Mouse (Mus musculus) ES-E14 (cell line): ENCODE results near the gene Rtn3. TPM values are rescaled to one million over a fixed set of nuclear protein-coding genes. Genes with fewer than 3 reads are reported as not detected.

Experiments
- DNase-seq: peaks from one replicate; pipeline ENCODE4 v3.0.0-alpha.2; 2013; ENCODE audit warnings: low read depth, low spot score
- H3K27ac ChIP-seq: 2 replicates; pipeline ENCODE4 v1.5.1; 2012; ENCODE audit warnings: low read depth, mild to moderate bottlenecking, low read length, moderate library complexity, mixed read lengths; ENCODE audit not compliant: poor library complexity, insufficient read depth, severe bottlenecking
- H3K36me3 ChIP-seq: 2 replicates; pipeline ENCODE4 v1.6.1; 2012; ENCODE audit warnings: mild to moderate bottlenecking, low read length, moderate library complexity, mixed read lengths; ENCODE audit not compliant: control insufficient read depth, poor library complexity, insufficient read depth, severe bottlenecking
- H3K4me1 ChIP-seq, 2 experiments: fragments of 150-350 bp in 1 of 2; sonication (generic) in 1 of 2; 2 replicates each; pipeline ENCODE4 v1.6.1; 2012; ENCODE audit warnings: low read length in 2 of 2, mild to moderate bottlenecking in 1 of 2, mixed read lengths in 1 of 2; ENCODE audit not compliant: control insufficient read depth in 2 of 2, insufficient read depth in 2 of 2, poor library complexity in 1 of 2
- H3K4me3 ChIP-seq, 2 experiments: fragments of 150-350 bp in 1 of 2; sonication (generic) in 1 of 2; 2 replicates each; pipeline ENCODE4 v1.5.1; 2012; ENCODE audit warnings: low read length in 2 of 2, low read depth in 1 of 2, mild to moderate bottlenecking in 1 of 2, mixed read lengths in 1 of 2; ENCODE audit not compliant: insufficient read depth in 1 of 2, poor library complexity in 1 of 2, severe bottlenecking in 1 of 2
- H3K9ac ChIP-seq: 2 replicates; pipeline ENCODE4 v1.6.1; 2012; ENCODE audit warnings: low read depth, mild to moderate bottlenecking, low read length, mixed read lengths; ENCODE audit not compliant: poor library complexity, insufficient read depth, severe bottlenecking
- H3K9me3 ChIP-seq: fragments of 150-350 bp; sonication (generic); 2 replicates; pipeline ENCODE4 v1.6.1; 2012; ENCODE audit warnings: low read depth, mild to moderate bottlenecking, low read length; ENCODE audit not compliant: control insufficient read depth, insufficient read depth
- CHD2 ChIP-seq: IDR thresholded peaks from 2 replicates; pipeline ENCODE4 v1.6.1; 2014; ENCODE audit warnings: mild to moderate bottlenecking, low read depth, low read length, inconsistent platforms
- HCFC1 ChIP-seq: IDR thresholded peaks from 2 replicates; pipeline ENCODE4 v1.6.1; 2012; ENCODE audit warnings: low read length, inconsistent platforms, borderline replicate concordance; ENCODE audit not compliant: insufficient read depth
- MAFK ChIP-seq: IDR thresholded peaks from 2 replicates; pipeline ENCODE4 v1.6.1; 2014; ENCODE audit warnings: mild to moderate bottlenecking, low read depth, low read length, inconsistent platforms; ENCODE audit not compliant: insufficient read depth
- ZC3H11A ChIP-seq: IDR thresholded peaks from 2 replicates; pipeline ENCODE4 v1.6.1; 2012; ENCODE audit warnings: low read depth, mild to moderate bottlenecking, inconsistent platforms, low read length, borderline replicate concordance
- ZNF384 ChIP-seq: IDR thresholded peaks from 2 replicates; pipeline ENCODE4 v1.6.1; 2012; ENCODE audit warnings: low read depth, low read length, inconsistent platforms
- in situ Hi-C, 2 experiments: fragments of 600-800 bp; cut with MboI; formaldehyde crosslinking; loops; one replicate each; pipeline ENCODE4 v1.15.1; 2025; ENCODE audit warnings: low sequenced_read_pairs in 2 of 2, inconsistent platforms in 1 of 2; ENCODE audit not compliant: unreplicated experiment in 2 of 2
- total RNA-seq: library from RNA; depleted of rRNA; stranded (reverse); fragments of 300-350 nt; gene quantifications from 2 replicates; pipeline ENCODE4 v1.2.3, GENCODE M21; 2012

Rtn3 gene
- total RNA-seq, 1 experiment = 70.5 TPM

- TF ChIP-seq CHD2 (no peak), MAFK (no peak), ZNF384 (no peak), ZC3H11A (no peak), HCFC1 (no peak)
- Histone ChIP-seq H3K4me3 (no peak overlapping the region), H3K9ac (no peak overlapping the region), H3K27ac (no peak overlapping the region), H3K9me3 (no peaks in the 10 kb centered on the region), H3K36me3 (peaks cover 4% of the 10 kb centered on the region; the same call in 1 of the 2 replicates), H3K4me1 (no peaks in the 10 kb centered on the region)
- DNase-seq = no peak
- in situ Hi-C loops = no loop called here
Measured at GRCm38 (mm10) chr19:7508026-7508425, 24.9 kb upstream of the Rtn3 start.

DNA sequence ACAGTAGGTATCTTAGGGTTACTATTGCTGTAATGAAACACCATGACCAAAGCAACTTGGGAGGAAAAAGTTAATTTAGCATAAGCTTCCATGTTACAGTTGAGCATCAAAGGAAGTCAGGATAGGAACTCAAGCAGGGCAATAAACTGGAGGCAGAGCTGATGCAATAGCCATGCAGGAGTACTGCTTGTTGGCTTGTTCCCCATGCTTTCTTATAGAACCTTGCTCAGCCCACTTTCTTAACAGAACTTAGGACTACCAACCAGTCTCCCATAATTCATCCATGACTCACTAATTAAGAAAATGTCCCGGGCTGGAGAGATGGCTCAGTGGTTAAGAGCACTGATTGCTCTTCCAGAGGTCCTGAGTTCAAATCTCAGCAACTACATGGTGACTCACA is 23.2 kb upstream of the Rtn3 start:
- no peak overlapping the region for H3K4me3 ChIP-seq
- peaks cover 4% of the 10 kb centered on the region; the same call in 1 of the 2 replicates for H3K36me3 ChIP-seq
- in situ Hi-C loops = no loop called here
- no peak for DNase-seq
- H3K9ac ChIP-seq = no peak overlapping the region
- no peaks in the 10 kb centered on the region for H3K9me3 ChIP-seq
- H3K27ac ChIP-seq = no peak overlapping the region
- TF ChIP-seq HCFC1 (no peak), ZNF384 (no peak)
- H3K4me1 ChIP-seq = no peaks in the 10 kb centered on the region

GRCm38 (mm10) chr19:7502432-7502831 is 19.4 kb upstream of the Rtn3 start:
- no peak for DNase-seq
- peaks cover 2% of the 10 kb centered on the region; the same call in 1 of the 2 replicates for H3K36me3 ChIP-seq
- TF ChIP-seq CHD2 (no peak), HCFC1 (no peak), ZNF384 (no peak), MAFK (no peak), ZC3H11A (no peak)

DNA sequence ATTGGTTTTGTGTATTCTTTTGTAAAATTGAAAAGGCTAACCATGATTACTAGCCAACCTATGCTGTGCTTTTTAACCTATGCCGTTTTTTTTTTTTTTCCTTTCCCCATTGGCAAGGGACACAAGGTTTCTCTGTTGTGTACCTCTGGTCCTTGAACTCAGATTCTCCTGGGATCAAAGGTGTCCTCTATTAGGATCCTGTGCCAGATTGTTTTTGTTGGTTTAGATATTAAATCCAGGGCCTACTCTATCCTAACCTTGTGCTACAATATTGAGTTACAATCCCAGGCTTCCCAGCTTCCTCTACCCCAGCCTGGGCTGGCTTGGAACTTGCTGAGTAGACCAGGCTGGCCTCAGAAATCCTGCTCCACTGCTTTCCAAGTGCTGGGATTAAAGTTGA is 17.6 kb upstream of the Rtn3 start:
- no peak for DNase-seq
- TF ChIP-seq CHD2 = no peak
- no peak for TF ChIP-seq ZNF384
- no peak for TF ChIP-seq MAFK
- TF ChIP-seq HCFC1 = no peak
- no peak for TF ChIP-seq ZC3H11A
- Histone ChIP-seq H3K4me1 (no peaks in the 10 kb centered on the region), H3K36me3 (peaks cover 2% of the 10 kb centered on the region; the same call in 1 of the 2 replicates), H3K4me3 (no peak overlapping the region), H3K27ac (no peak overlapping the region), H3K9me3 (no peaks in the 10 kb centered on the region), H3K9ac (no peak overlapping the region)
- in situ Hi-C loops = no loop called here

More at GRCm38 (mm10) chr19:7502432-7502831, 19.4 kb upstream of the Rtn3 start:
- no peaks in the 10 kb centered on the region for H3K9me3 ChIP-seq
- in situ Hi-C loops = no loop called here
- H3K4me1 ChIP-seq = no peaks in the 10 kb centered on the region
- H3K9ac ChIP-seq = no peak overlapping the region
- H3K4me3 ChIP-seq = no peak overlapping the region
- no peak overlapping the region for H3K27ac ChIP-seq

GRCm38 (mm10) chr19:7498816-7499215 is 15.7 kb upstream of the Rtn3 start:
- Histone ChIP-seq H3K9me3 (no peaks in the 10 kb centered on the region), H3K4me1 (no peaks in the 10 kb centered on the region), H3K36me3 (peaks cover 2% of the 10 kb centered on the region; the same call in 1 of the 2 replicates), H3K9ac (no peak overlapping the region), H3K27ac (no peak overlapping the region), H3K4me3 (no peak overlapping the region)
- in situ Hi-C loops = no loop called here
- no peak for DNase-seq
- TF ChIP-seq HCFC1 (no peak), ZNF384 (no peak), ZC3H11A (no peak), MAFK (no peak), CHD2 (no peak)
